Mouse (Mus musculus) embryonic facial prominence, embryonic 10.5 days (tissue): Measurements from ENCODE around the gene Mok. TPM values are rescaled to one million over a fixed set of nuclear protein-coding genes. Genes with fewer than 3 reads are reported as not detected.
A peak's percentile ranks its signal among the peaks of the same experiment; 100 is the strongest.

Source experiments
- DNase-seq: peaks from one replicate; pipeline ENCODE4 v3.0.0-alpha.2; 2017; ENCODE audit warnings: low spot score
- H3K27ac ChIP-seq: fragments of 300-500 bp; sonication (generic); replicated peaks from 2 replicates; pipeline ENCODE4 v1.5.1; 2016; ENCODE audit warnings: mild to moderate bottlenecking
- H3K27me3 ChIP-seq: fragments of 300-500 bp; sonication (generic); replicated peaks from 2 replicates; pipeline ENCODE4 v1.6.1; 2016; ENCODE audit warnings: low read depth, mild to moderate bottlenecking; ENCODE audit not compliant: poor library complexity, severe bottlenecking
- H3K36me3 ChIP-seq: fragments of 300-500 bp; sonication (generic); replicated peaks from 2 replicates; pipeline ENCODE4 v1.6.1; 2016; ENCODE audit warnings: mild to moderate bottlenecking, moderate library complexity
- H3K4me1 ChIP-seq: fragments of 300-500 bp; sonication (generic); 2 replicates; pipeline ENCODE4 v1.6.1; 2016
- H3K4me3 ChIP-seq: fragments of 300-500 bp; sonication (generic); 2 replicates; pipeline ENCODE4 v1.5.1; 2016; ENCODE audit warnings: mild to moderate bottlenecking, moderate library complexity
- H3K9me3 ChIP-seq: fragments of 300-500 bp; sonication (generic); 2 replicates; pipeline ENCODE4 v1.6.1; 2016; ENCODE audit warnings: mild to moderate bottlenecking
- WGBS: fragments of 180-500 bp; shearing (Covaris S2); methylation state at CpG from one replicate; pipeline ENCODE4 v1.1.7; 2016; 5-methylcytosine and 5-hydroxymethylcytosine counted together
- polyA plus RNA-seq: library from polyadenylated mRNA; unstranded; fragments of >200 nt; fragmentation: Nextera tagmentation; extraction: Ambion mirVana; gene quantifications from 2 replicates; pipeline ENCODE4 v1.2.1, GENCODE M21; 2016

The Mok gene
- polyA plus RNA-seq, 1 experiment from 2014 or later, result 10.1 TPM

DNA sequence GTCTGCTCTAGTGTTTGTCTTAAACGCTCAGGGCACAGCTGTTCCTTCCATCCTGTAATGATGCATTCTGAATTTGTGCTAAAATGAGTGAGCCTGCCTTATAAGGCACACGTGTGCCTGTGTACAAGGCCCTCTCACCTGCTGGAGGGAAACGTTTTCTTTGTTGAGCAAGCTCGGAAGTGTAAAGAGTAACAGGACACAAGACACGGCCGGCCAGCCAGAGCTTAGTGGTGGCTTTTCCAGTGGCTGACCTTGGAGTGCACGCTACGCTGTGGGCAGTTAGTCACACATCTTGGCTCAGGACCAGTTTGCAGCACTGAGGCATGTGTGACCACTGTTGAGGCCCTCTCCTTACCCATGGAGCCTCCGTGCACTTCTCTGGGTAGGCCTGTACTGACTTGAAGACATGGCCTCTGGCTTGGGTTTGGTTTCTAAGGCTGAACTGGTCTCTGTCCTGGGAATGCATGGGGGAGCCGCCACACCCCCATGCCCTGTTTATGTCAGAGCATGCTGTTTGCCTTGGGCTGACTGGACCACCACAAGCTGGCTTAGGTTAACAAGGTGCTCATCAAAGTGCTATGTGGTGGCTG lies 42.8 kb downstream of the Mok start:
- no peak overlapping the region for H3K4me3 ChIP-seq
- no peaks in the 10 kb centered on the region for H3K9me3 ChIP-seq
- no peak for DNase-seq
- WGBS, result 92% methylated on average over 10 of the region's 10 CpGs
- no peak overlapping the region for H3K27ac ChIP-seq
- peaks cover 8% of the 10 kb centered on the region; the same call in 1 of the 2 replicates for H3K4me1 ChIP-seq
- H3K27me3 ChIP-seq, result no peaks in the 10 kb centered on the region
- peaks cover 50% of the 10 kb centered on the region for H3K36me3 ChIP-seq

DNA sequence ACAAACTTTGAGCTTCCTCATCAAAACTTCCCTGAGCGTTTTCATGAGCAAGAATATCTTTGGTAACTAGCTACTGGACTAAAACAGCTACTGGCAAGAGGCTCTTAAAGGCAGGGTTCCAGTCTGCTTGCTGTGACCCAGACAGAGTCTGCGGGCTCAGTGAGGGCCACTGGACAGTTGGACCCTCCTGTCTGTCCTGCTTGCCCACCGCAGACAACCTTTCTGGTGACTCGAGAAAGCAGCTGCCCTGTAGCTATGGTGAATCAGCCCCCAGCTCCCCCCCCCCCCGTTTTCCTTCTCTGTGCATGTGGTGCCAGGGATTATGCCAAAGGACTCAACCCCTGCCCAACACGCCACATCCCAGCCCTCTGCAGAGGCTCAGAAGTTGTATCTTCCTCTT lies 43.5 kb downstream of the Mok start:
- no peak for DNase-seq
- Histone ChIP-seq H3K4me3 (no peak overlapping the region), H3K36me3 (peaks cover 55% of the 10 kb centered on the region), H3K9me3 (no peaks in the 10 kb centered on the region), H3K27me3 (no peaks in the 10 kb centered on the region), H3K4me1 (peaks cover 4% of the 10 kb centered on the region; the same call in 1 of the 2 replicates), H3K27ac (no peak overlapping the region)
- 90% methylated on average over 6 of the region's 6 CpGs for WGBS

DNA sequence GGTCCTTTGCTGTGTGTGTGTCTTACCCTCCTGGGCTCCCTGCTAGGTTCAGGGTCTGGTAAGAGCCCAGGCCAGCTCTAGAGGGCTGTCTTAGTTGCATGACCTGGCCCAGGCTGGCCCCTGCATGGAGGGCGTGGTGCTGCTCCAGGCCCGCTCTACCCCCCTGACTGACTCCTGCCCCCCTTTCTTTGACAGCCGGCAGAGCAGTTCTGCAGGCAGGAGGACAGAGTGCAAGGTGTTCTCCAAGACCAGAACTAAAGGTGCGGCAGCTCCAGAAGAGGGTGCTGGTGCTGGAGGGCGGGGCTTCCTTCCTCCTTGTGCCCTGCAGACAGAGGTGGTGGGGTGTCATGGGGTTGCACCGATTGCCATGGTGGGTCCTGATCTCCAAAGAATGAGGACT lies 44.0 kb downstream of the Mok start:
- DNase-seq, result no peak
- no peaks in the 10 kb centered on the region for H3K4me1 ChIP-seq
- no peak overlapping the region for H3K27ac ChIP-seq
- H3K4me3 ChIP-seq, result no peak overlapping the region
- peaks cover 50% of the 10 kb centered on the region for H3K36me3 ChIP-seq
- H3K27me3 ChIP-seq, result no peaks in the 10 kb centered on the region
- no peaks in the 10 kb centered on the region for H3K9me3 ChIP-seq
- WGBS, result 82% methylated on average over 6 of the region's 6 CpGs

DNA sequence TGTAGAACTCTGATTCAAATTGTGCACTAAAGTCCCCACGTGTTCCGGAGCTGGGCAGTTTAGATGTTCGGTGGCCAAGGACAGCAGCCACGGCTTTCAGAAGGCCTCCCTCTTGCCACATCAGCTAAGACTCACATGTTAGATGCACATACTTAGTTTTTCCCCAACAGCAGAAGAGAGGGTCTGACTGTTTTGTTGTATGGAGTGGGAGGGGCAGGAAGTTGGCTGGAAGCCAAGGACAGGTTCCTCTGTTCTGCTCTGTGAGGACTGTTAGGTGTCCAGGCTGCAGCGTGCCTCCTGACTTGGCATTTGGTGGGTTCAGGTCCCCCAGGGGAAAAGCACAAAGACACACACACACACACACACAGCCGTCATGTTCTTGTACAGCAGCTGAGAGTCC lies 45.7 kb downstream of the Mok start:
- H3K27me3 ChIP-seq, result no peaks in the 10 kb centered on the region
- H3K27ac ChIP-seq, result no peak overlapping the region
- no peak for DNase-seq
- H3K4me1 ChIP-seq, result peaks cover 2% of the 10 kb centered on the region; the same call in 1 of the 2 replicates
- 92% methylated on average over 6 of the region's 6 CpGs for WGBS
- H3K4me3 ChIP-seq, result no peak overlapping the region
- H3K36me3 ChIP-seq, result peaks cover 51% of the 10 kb centered on the region
- no peaks in the 10 kb centered on the region for H3K9me3 ChIP-seq

DNA sequence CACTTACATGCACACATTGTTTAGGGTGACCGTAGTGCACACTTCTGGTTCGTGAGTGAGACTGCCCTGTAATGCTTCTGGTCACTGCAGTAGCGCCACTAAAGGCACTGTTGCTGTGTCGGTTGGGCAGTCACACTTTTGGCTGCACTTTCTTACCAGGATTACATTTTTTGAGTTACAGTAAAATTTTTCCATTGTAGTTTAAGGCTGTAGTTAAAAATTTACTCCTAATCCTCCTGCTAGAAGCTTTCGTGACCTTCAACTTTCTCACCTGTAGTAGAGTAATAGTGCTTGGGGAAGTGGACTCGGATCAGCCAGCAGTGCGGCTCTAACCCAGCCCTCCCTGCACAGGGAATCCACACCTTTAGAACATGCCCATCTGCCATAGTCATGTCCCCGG lies 49.7 kb downstream of the Mok start:
- peaks cover 36% of the 10 kb centered on the region for H3K36me3 ChIP-seq
- no peaks in the 10 kb centered on the region for H3K9me3 ChIP-seq
- H3K27me3 ChIP-seq, result no peaks in the 10 kb centered on the region
- WGBS, result 92% methylated on average over 8 of the region's 8 CpGs
- DNase-seq, result no peak
- no peak overlapping the region for H3K27ac ChIP-seq
- H3K4me3 ChIP-seq, result no peak overlapping the region
- H3K4me1 ChIP-seq, result peaks cover 5% of the 10 kb centered on the region; the same call in 1 of the 2 replicates

DNA sequence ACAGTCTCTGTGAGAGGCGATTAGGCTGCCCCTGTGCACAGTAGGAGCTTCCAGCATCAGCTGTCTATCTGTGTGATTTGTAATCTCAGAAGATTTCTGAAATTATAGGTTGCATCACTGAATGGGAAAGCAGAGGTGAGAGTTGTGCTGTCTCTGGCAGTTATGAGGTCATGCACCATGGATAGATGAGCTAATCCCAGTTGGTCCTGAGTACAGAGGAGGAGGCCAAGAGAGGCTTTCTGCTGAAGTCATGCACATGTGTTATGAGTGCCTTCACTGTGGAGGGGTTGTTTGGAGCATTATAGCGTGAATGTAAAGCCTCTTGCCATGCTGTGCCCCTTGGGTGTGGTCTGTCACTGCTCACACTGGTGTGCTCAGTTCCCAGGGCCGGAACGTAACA lies 50.2 kb downstream of the Mok start:
- no peaks in the 10 kb centered on the region for H3K9me3 ChIP-seq
- peaks cover 5% of the 10 kb centered on the region; the same call in 1 of the 2 replicates for H3K4me1 ChIP-seq
- no peaks in the 10 kb centered on the region for H3K27me3 ChIP-seq
- WGBS, result 91% methylated on average over 4 of the region's 4 CpGs
- no peak overlapping the region for H3K4me3 ChIP-seq
- no peak for DNase-seq
- no peak overlapping the region for H3K27ac ChIP-seq
- peaks cover 36% of the 10 kb centered on the region for H3K36me3 ChIP-seq

DNA sequence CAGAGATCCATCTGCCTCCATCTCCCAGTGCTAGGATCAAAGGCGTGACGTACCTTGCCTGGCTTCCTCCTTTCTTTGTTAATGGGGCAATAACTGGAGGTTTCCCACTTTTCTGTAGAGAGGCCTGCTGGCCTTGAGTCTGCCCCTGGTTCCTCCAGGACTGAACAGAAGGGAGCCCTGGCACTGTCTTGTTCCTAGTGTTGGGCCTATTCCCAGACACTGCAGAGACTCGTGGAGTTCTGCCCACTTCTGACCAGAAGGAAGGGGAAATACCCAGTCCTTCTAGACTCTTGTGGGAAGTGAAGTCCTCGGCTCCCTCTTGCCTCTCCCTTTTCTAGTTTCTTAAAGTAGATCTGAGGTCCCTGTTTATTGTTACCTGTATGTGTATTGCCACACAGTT lies 54.5 kb downstream of the Mok start:
- H3K9me3 ChIP-seq, result no peaks in the 10 kb centered on the region
- 88% methylated on average over 4 of the region's 4 CpGs for WGBS
- H3K27ac ChIP-seq, result no peak overlapping the region
- no peak overlapping the region for H3K4me3 ChIP-seq
- peaks cover 5% of the 10 kb centered on the region; the same call in 1 of the 2 replicates for H3K4me1 ChIP-seq
- no peak for DNase-seq
- H3K27me3 ChIP-seq, result no peaks in the 10 kb centered on the region
- H3K36me3 ChIP-seq, result peaks cover 44% of the 10 kb centered on the region

DNA sequence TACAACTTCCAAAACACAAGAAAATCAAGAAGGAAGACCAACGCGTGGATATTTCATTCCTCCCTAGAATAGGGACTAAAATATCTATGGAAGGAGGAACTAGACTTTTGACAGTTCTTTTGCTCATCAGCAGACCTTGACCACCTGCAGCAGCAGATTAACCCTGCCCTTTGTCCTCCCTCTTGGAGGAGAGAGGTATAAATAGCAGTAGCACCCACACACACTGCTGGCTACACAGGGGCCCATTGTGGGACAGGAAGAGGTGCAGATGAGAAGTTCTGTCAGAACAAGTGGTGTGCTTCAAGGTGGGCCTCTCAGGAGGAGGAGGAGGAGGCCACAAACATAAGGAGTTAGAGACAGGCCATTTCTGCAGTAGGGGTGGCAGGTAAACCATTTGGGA lies 56.5 kb downstream of the Mok start:
- 98% methylated on average over 2 of the region's 2 CpGs for WGBS
- Histone ChIP-seq H3K4me1 (no peaks in the 10 kb centered on the region), H3K27ac (no peak overlapping the region), H3K27me3 (no peaks in the 10 kb centered on the region), H3K36me3 (peaks cover 53% of the 10 kb centered on the region), H3K9me3 (no peaks in the 10 kb centered on the region), H3K4me3 (no peak overlapping the region)
- no peak for DNase-seq

DNA sequence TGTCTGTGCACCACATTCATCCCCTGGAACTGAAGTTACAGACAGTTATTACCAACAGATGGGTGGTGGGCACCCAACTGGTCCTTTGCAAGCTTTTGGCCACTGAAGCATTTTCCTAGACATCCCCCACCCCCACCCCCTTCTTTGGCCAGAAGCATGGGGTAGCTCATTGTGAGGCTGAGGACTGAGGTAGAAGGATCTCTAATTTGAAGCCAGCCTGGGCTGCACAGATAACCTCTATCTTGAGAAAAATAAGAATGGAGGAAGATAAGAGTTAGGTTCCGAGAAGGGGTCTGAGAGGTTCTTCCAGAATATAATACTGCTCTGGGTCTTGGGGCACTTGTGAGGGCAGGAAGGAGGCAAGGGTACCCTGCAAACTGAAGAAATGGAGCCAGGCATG lies 58.5 kb downstream of the Mok start:
- Histone ChIP-seq H3K36me3 (peaks cover 54% of the 10 kb centered on the region), H3K9me3 (no peaks in the 10 kb centered on the region), H3K4me3 (no peak overlapping the region), H3K27me3 (no peaks in the 10 kb centered on the region), H3K27ac (no peak overlapping the region), H3K4me1 (no peaks in the 10 kb centered on the region)
- no peak for DNase-seq
- 91% methylated on average over 1 of the region's 1 CpGs for WGBS

DNA sequence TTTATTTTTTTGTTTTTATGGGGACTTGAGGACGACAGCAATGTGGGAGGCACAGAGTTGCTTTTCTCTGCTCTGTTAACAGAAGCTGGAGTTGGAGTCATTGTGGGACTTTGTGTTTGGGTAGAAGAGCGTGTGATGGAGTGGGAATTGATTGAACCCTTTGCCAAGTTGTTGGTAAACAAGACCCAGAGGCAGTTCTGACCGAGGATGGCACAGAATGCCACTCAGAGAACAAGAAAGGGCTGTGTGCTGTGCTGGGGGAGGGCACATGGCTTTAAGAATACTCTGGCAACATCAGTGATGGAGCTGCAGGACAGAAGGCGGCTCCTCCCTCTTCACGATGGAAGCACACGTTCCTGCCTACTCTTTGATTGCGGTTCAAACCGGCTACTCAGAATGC lies 59.6 kb downstream of the Mok start:
- H3K36me3 ChIP-seq, result peaks cover 51% of the 10 kb centered on the region
- DNase-seq, result no peak
- peaks cover 3% of the 10 kb centered on the region for H3K4me1 ChIP-seq
- no peaks in the 10 kb centered on the region for H3K9me3 ChIP-seq
- no peaks in the 10 kb centered on the region for H3K27me3 ChIP-seq
- no peak overlapping the region for H3K27ac ChIP-seq
- 88% methylated on average over 8 of the region's 8 CpGs for WGBS
- no peak overlapping the region for H3K4me3 ChIP-seq

DNA sequence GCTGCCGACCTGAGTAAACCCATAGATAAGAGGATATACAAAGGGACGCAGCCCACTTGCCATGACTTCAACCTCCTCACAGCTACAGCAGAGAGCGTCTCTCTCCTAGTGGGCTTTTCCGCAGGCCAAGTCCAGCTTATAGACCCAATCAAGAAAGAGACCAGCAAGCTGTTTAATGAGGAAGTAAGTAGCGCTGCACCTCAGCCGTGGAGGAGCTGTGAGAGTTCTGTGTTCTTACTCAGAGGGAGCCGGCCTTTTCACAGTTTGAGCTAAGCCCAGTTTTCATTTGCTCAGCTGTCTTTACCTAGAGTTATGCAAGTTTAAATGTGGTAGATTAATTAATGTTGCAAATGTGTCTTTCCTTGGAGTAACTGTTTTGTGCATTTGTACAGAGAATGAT lies 61.4 kb downstream of the Mok start:
- peaks cover 40% of the 10 kb centered on the region for H3K36me3 ChIP-seq

DNA sequence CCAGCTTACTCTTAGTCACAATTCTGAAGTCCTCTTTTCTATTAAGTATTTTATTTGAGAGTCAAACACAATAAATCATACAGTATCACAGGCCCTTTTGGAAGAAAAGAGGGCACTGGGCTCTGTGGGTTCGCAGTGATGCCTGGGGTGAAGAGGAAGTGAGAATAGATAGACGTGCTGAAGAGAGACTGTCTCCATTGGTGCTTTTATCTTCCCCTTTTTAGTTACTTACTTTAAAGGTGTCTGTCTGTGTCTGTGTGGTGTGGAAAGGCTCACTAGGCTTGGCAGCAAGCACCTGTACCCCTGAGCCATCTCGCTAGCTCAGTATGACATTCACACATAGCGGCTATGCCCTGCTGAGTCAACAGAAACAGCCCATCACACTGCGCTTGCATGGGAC lies 62.9 kb downstream of the Mok start:
- H3K36me3 ChIP-seq, result peaks cover 36% of the 10 kb centered on the region
- H3K4me1 ChIP-seq, result peaks cover 12% of the 10 kb centered on the region
- no peak overlapping the region for H3K27ac ChIP-seq
- no peak overlapping the region for H3K4me3 ChIP-seq
- no peaks in the 10 kb centered on the region for H3K9me3 ChIP-seq
- no peak for DNase-seq
- 88% methylated on average over 5 of the region's 5 CpGs for WGBS
- H3K27me3 ChIP-seq, result no peaks in the 10 kb centered on the region

More for the DNA sequence above, 61.4 kb downstream of the Mok start:
- Histone ChIP-seq H3K9me3 (no peaks in the 10 kb centered on the region), H3K4me1 (peaks cover 12% of the 10 kb centered on the region), H3K4me3 (no peak overlapping the region), H3K27me3 (no peaks in the 10 kb centered on the region), H3K27ac (no peak overlapping the region)
- no peak for DNase-seq
- 88% methylated on average over 7 of the region's 7 CpGs for WGBS

DNA sequence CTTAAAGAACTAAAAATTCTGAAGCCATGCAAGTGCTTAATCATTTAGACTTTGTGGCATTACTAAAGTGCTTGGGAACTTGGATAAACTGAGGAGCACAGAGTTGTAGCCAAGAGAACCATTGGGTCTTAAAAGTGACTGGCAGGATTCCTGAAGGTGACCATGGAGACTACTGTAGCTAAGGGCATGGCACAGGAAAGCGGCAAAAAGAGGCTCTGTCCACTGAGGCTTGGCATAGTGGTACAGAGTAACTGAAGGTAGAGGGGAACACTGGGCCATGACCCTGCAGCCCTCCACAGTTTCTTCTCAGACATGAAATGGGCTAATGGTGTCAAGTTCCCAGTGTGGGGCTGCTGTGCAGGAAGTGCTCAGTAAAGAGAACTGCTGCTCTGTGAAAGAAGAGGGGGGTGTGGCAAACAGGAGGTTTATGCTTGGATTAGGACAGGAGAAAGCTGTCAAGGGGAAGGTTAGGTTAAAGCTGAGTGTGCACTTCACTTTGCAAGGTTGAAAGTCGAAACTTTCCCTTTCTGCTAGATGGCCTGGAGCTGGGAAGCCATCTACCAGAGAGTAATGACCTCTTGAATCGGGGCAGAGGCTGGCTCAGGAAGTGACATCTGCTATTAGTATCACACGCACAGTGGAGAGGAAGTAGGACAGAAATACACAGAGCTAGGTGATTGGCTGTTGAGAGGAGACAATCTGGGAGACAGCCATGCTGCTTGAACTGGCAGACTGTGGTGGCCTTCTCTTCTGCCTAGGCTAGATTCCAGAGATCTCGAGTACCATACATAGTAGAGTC lies 64.9 kb downstream of the Mok start:
- no peaks in the 10 kb centered on the region for H3K9me3 ChIP-seq
- H3K4me3 ChIP-seq, result 0 out of 2 replicates have a peak overlapping the region, but pooled peaks have one; percentile 11
- H3K36me3 ChIP-seq, result peaks cover 18% of the 10 kb centered on the region
- H3K4me1 ChIP-seq, result peaks cover 12% of the 10 kb centered on the region
- H3K27ac ChIP-seq, result no peak overlapping the region
- no peaks in the 10 kb centered on the region for H3K27me3 ChIP-seq
- peak; percentile 17 for DNase-seq
- WGBS, result 61% methylated on average over 5 of the region's 5 CpGs
